Mouse (Mus musculus) limb, embryonic 11.5 days (tissue): ENCODE results near the gene Nutf2-ps1. TPM values are rescaled to one million over a fixed set of nuclear protein-coding genes. Genes with fewer than 3 reads are reported as not detected.

ENCODE experiments used
- ATAC-seq: fragments of 200-750 bp; cut with Nextera tagmentation; 2 replicates; pipeline ENCODE4 v1.8.0; 2017; ENCODE audit warnings: low read depth; ENCODE audit not compliant: insufficient number of reproducible peaks, low FRiP score, low TSS enrichment
- DNase-seq: peaks from one replicate; pipeline ENCODE4 v3.0.0-alpha.2; 2015; ENCODE audit warnings: low spot score
- H3K27ac ChIP-seq: fragments of 300-500 bp; sonication (generic); replicated peaks from 2 replicates; pipeline ENCODE4 v1.5.1; 2014; ENCODE audit warnings: low read depth, mild to moderate bottlenecking, low read length
- H3K27me3 ChIP-seq: fragments of 300-500 bp; sonication (generic); 2 replicates; pipeline ENCODE4 v1.6.1; 2014; ENCODE audit warnings: mild to moderate bottlenecking, low read length, mixed read lengths; ENCODE audit not compliant: control insufficient read depth, insufficient read depth
- H3K36me3 ChIP-seq: fragments of 300-500 bp; sonication (generic); 2 replicates; pipeline ENCODE4 v1.6.1; 2014; ENCODE audit warnings: mild to moderate bottlenecking, low read length, moderate library complexity, mixed read lengths; ENCODE audit not compliant: control insufficient read depth, insufficient read depth
- H3K4me1 ChIP-seq: fragments of 300-500 bp; sonication (generic); 2 replicates; pipeline ENCODE4 v1.6.1; 2014; ENCODE audit warnings: low read length, mixed read lengths; ENCODE audit not compliant: control insufficient read depth, insufficient read depth
- H3K4me2 ChIP-seq: fragments of 300-500 bp; sonication (generic); 2 replicates; pipeline ENCODE4 v1.6.1; 2014; ENCODE audit warnings: low read depth, mild to moderate bottlenecking, moderate library complexity; ENCODE audit not compliant: severe bottlenecking
- H3K4me3 ChIP-seq: fragments of 300-500 bp; sonication (generic); 2 replicates; pipeline ENCODE4 v1.5.1; 2014; ENCODE audit warnings: low read depth, low read length
- H3K9ac ChIP-seq: fragments of 300-500 bp; sonication (generic); 2 replicates; pipeline ENCODE4 v1.6.1; 2014; ENCODE audit warnings: mild to moderate bottlenecking, low read length
- H3K9me3 ChIP-seq: fragments of 300-500 bp; sonication (generic); 2 replicates; pipeline ENCODE4 v1.6.1; 2016; ENCODE audit warnings: low read length; ENCODE audit not compliant: control insufficient read depth
- WGBS: fragments of 180-500 bp; shearing (Covaris S2); extraction: QIAGEN DNeasy Blood & Tissue Kit; methylation state at CpG from one replicate; pipeline ENCODE4 v1.1.7; 2014; 5-methylcytosine and 5-hydroxymethylcytosine counted together
- polyA plus RNA-seq: library from polyadenylated mRNA; unstranded; fragments of >200 nt; fragmentation: Nextera tagmentation; extraction: Ambion mirVana; gene quantifications from 2 replicates; pipeline ENCODE4 v1.2.1, GENCODE M21; 2014

Gene Nutf2-ps1
- polyA plus RNA-seq, 1 experiment from 2014 or later = 471 TPM

DNA sequence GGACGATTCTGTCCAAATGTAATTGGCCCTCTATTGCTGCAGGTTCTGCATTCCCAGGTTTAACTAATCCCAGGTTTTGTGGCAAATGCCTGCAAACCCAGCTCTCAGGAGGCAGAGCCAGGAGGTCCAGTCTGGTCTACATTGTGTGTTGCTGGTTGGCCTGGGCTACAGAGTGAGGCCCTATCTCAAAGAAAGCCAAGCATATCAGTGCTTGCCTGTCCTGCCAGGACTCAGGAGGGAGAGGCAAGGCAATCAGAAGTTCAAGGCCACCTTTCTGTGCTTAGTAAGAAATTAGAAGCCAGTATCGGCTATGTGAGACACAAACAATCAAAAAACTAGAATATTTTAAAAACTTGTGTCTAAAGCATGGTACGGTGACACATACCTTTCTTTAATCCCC, 15.7 kb downstream of the Nutf2-ps1 start:
- ATAC-seq = no peak
- DNase-seq = no peak
- Histone ChIP-seq H3K9ac (no peak overlapping the region), H3K9me3 (no peaks in the 10 kb centered on the region), H3K27ac (no peak overlapping the region), H3K36me3 (no peaks in the 10 kb centered on the region), H3K27me3 (no peaks in the 10 kb centered on the region), H3K4me3 (no peak overlapping the region), H3K4me1 (no peaks in the 10 kb centered on the region), H3K4me2 (no peak overlapping the region)
- 96% methylated on average over 3 of the region's 3 CpGs for WGBS

DNA sequence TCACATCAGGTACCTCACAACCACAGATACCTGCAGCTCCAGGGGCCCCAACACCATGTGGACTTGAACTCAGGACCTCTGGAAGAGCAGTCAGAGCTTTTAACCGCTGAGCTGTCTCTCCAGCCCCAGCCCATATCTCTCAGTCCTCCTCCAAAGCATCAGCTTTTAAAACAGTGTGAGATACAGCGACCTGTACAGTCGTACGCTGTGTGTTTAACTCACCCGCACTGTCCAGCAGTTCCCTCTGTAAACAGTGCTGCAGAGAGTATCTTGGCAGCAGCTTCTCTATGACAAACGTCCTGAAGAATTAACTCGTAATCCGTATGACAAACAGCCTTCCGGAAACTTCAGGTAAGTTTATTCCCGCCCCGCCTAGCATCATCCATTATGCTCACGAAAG, 16.3 kb downstream of the Nutf2-ps1 start:
- no peak for DNase-seq
- Histone ChIP-seq H3K4me2 (no peak overlapping the region), H3K4me1 (no peaks in the 10 kb centered on the region), H3K4me3 (no peak overlapping the region), H3K9ac (no peak overlapping the region), H3K27ac (no peak overlapping the region), H3K36me3 (no peaks in the 10 kb centered on the region), H3K9me3 (no peaks in the 10 kb centered on the region), H3K27me3 (no peaks in the 10 kb centered on the region)
- WGBS = 88% methylated on average over 12 of the region's 12 CpGs
- ATAC-seq = no peak

DNA sequence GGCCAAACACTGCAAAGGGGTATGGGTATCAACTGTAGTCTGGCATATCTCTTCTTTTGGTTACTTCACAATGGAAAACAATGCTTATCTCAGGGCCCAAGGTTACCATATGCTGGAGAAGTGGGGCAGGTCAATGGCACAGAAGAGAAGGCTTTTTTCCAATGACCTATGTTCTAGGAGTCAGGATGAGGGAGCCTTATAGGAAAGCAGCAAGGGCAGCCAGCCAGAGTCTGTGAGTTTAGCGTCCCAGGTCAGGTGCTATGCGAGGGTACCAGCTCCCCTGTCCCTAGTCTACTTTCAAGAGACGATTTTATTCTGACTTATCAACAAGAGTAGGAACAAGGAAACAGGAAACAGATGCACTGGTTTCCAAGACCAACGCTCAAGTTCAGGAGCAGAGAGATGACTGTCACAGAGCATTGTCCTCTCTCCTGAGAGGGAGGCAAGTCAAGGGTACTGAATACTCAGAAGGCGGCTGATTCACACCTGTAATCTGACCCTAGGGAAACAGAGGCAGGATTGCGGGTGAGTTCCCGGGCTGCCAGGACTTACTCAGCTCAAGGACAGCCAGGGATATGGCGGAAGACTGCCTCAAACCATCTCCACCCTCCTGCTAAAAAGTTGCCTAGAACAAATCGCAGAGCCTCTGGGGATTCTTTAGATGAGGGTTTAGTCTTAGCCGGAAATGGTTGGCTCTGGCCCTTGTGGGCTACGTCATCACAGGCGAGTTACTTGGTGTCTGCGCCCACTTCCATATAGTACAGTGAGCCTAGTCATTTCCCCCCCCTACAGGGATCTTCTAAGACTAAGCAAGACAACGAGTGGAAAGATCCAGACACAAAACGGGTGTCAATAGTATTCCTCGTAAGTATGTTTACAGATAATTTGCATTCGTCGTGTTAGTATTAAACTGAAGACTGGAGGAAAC, 17.1 kb downstream of the Nutf2-ps1 start:
- Histone ChIP-seq H3K9me3 (no peaks in the 10 kb centered on the region), H3K27ac (no peak overlapping the region), H3K27me3 (no peaks in the 10 kb centered on the region), H3K4me3 (no peak overlapping the region), H3K4me1 (no peaks in the 10 kb centered on the region), H3K36me3 (no peaks in the 10 kb centered on the region), H3K9ac (no peak overlapping the region), H3K4me2 (no peak overlapping the region)
- no peak for ATAC-seq
- no peak for DNase-seq
- WGBS = 77% methylated on average over 18 of the region's 18 CpGs

DNA sequence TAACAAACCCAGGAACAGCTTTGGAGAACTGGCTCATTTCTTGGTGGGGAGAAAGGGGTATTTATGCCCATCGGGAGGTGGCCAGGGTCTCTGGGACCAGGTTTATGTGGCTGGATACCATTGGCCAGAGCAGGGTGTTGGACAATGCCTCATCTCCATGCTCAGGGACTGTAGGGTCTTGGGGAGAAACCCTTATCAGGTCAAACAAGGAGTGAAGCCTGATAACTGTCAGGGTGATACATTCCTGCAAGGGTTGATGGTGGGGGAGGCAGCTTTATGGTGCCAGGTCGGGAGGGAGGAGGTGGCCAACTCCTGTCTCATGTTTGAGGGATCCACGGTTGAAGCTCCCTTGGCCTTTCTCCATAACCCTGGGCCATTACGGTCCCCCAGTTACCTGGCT, 17.8 kb downstream of the Nutf2-ps1 start:
- H3K27ac ChIP-seq = no peak overlapping the region
- H3K36me3 ChIP-seq = no peaks in the 10 kb centered on the region
- H3K9ac ChIP-seq = no peak overlapping the region
- no peaks in the 10 kb centered on the region for H3K27me3 ChIP-seq
- WGBS = 75% methylated on average over 4 of the region's 4 CpGs
- H3K4me2 ChIP-seq = no peak overlapping the region
- ATAC-seq (no peak), DNase-seq (no peak)
- H3K9me3 ChIP-seq = no peaks in the 10 kb centered on the region
- no peaks in the 10 kb centered on the region for H3K4me1 ChIP-seq
- H3K4me3 ChIP-seq = no peak overlapping the region

DNA sequence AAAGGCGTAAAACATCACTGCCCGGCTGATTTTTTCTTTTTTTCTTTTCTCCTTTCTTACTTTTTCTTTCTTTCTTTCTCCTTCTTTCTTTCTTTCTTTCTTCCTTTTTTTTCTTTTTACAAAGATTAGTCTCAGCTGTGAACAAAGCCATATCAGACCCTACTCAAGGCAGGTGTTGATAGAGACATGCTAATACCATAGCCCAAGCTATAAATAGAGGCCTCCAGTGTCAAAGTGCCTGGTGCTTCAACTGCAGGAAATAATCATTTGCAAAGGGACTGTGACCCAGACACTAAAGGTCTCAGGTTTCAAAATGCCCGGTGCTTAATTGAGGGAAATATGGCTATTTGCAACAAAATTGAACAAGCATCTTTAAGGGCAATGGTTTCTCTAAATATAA, 20.3 kb downstream of the Nutf2-ps1 start:
- Histone ChIP-seq H3K4me3 (no peak overlapping the region), H3K4me1 (no peaks in the 10 kb centered on the region), H3K9ac (no peak overlapping the region), H3K9me3 (no peaks in the 10 kb centered on the region), H3K27ac (no peak overlapping the region), H3K27me3 (no peaks in the 10 kb centered on the region), H3K36me3 (no peaks in the 10 kb centered on the region), H3K4me2 (no peak overlapping the region)
- WGBS = 68% methylated on average over 3 of the region's 3 CpGs
- ATAC-seq (no peak), DNase-seq (no peak)

DNA sequence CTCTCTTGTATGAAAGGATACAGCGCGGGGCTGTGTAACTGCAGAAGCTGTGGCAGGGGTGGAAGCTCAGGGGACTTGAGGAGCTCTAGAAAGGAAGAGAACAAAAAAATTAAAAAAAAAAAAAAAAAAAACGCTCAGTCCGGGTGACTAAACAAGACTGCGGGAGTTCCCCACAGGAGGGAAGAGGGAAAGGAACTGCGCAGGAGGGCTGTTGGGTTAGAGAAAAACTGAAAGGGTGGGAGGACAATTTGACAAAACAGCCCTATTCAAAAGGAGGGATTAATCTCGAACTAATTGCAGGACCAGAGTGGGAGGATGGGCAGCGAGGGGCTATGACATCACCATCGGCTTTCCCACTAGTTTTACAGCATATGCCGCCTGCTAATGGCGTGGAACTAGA, 21.0 kb downstream of the Nutf2-ps1 start:
- Histone ChIP-seq H3K4me2 (no peak overlapping the region), H3K27me3 (no peaks in the 10 kb centered on the region), H3K36me3 (no peaks in the 10 kb centered on the region), H3K9me3 (no peaks in the 10 kb centered on the region), H3K4me3 (no peak overlapping the region), H3K9ac (no peak overlapping the region), H3K4me1 (no peaks in the 10 kb centered on the region), H3K27ac (no peak overlapping the region)
- WGBS = 48% methylated on average over 11 of the region's 11 CpGs
- DNase-seq (no peak), ATAC-seq (no peak)

DNA sequence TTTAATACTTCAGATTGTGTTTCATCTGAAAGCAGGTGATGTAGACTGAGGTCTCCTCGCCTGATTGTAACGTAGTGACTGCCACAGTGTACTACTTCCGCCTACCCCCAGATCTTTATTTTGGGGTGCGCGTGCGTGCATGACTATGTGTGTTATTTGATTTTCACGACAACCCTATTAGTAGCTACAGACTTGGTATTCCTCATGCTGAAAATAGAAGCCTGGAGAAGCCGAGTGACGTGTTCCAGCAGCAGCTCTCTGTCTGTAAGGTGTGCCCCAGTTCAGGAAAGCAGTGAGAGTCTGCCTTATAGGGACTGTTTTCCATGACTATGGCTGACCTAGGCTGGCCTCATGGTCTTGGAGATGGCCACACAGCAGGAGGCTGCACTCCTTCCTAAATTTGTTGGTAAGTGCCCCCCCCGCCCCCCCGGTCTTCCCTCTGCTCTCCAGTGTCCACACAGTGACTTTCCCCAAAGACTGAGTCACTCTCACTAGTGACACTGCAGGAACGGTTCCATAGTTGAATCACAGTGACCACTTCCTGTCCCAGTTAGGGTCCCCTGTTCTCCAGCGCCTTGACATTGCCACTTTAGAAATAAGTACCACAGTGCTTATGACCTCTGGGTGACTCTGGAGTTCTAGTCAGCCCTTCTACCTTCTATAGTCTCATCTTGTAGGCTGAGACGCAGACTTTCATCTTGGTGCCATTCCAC, 23.1 kb downstream of the Nutf2-ps1 start:
- no peak overlapping the region for H3K9ac ChIP-seq
- no peaks in the 10 kb centered on the region for H3K27me3 ChIP-seq
- H3K36me3 ChIP-seq = no peaks in the 10 kb centered on the region
- no peak overlapping the region for H3K27ac ChIP-seq
- DNase-seq (no peak), ATAC-seq (no peak)
- H3K9me3 ChIP-seq = no peaks in the 10 kb centered on the region
- WGBS = 95% methylated on average over 14 of the region's 14 CpGs
- no peak overlapping the region for H3K4me2 ChIP-seq
- no peaks in the 10 kb centered on the region for H3K4me1 ChIP-seq
- H3K4me3 ChIP-seq = no peak overlapping the region

DNA sequence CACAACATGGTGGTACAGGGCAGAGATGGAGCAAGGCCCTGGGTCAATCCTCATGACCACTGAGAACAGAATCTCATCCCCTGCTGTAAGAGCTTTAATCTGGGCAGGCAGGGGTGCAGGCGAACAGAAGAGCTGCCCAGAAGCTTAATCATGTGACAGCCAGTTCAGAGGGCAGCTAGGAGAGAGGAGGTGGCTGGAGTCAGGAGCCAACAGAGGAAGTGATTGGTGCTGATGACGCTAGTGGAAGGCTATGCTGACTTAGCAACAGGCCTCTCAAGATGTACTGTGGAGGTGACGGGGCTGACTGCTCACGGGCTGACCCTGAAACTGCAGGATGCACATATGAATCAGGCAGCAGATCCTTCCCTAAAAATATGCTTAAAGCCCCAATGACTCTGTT, 24.7 kb downstream of the Nutf2-ps1 start:
- no peaks in the 10 kb centered on the region for H3K27me3 ChIP-seq
- H3K4me3 ChIP-seq = no peak overlapping the region
- WGBS = 42% methylated on average over 4 of the region's 4 CpGs
- no peaks in the 10 kb centered on the region for H3K36me3 ChIP-seq
- no peak overlapping the region for H3K4me2 ChIP-seq
- ATAC-seq (no peak), DNase-seq (no peak)
- H3K9me3 ChIP-seq = peaks cover 4% of the 10 kb centered on the region; the same call in 1 of the 2 replicates
- no peak overlapping the region for H3K27ac ChIP-seq
- H3K4me1 ChIP-seq = no peaks in the 10 kb centered on the region
- H3K9ac ChIP-seq = no peak overlapping the region
